Mouse (Mus musculus) ES-Bruce4 (cell line): Measurements from ENCODE around the gene Os9. TPM values are rescaled to one million over a fixed set of nuclear protein-coding genes. Genes with fewer than 3 reads are reported as not detected.

Experiments used
- H3K27ac ChIP-seq: 2 replicates; pipeline ENCODE4 v1.5.1; 2012; ENCODE audit warnings: low read length, inconsistent platforms; ENCODE audit not compliant: insufficient read depth
- H3K27me3 ChIP-seq: 2 replicates; pipeline ENCODE4 v1.6.1; 2012; ENCODE audit warnings: mild to moderate bottlenecking, low read length, inconsistent platforms; ENCODE audit not compliant: control insufficient read depth, poor library complexity, insufficient read depth, severe bottlenecking
- H3K36me3 ChIP-seq: 2 replicates; pipeline ENCODE4 v1.6.1; 2012; ENCODE audit warnings: inconsistent platforms, mild to moderate bottlenecking, low read length, moderate library complexity; ENCODE audit not compliant: control insufficient read depth, poor library complexity, insufficient read depth, severe bottlenecking
- H3K4me1 ChIP-seq: one replicate; pipeline ENCODE4 v1.8.1; 2011; ENCODE audit warnings: low read length; ENCODE audit not compliant: control insufficient read depth, insufficient read depth
- H3K4me3 ChIP-seq: 2 replicates; pipeline ENCODE4 v1.5.1; 2011; ENCODE audit warnings: low read depth, mild to moderate bottlenecking, low read length
- H3K9ac ChIP-seq: 2 replicates; pipeline ENCODE4 v1.6.1; 2012; ENCODE audit warnings: low read depth, mild to moderate bottlenecking, inconsistent platforms; ENCODE audit not compliant: poor library complexity, severe bottlenecking
- H3K9me3 ChIP-seq: replicated peaks from 2 replicates; pipeline ENCODE4 v1.6.1; 2012; ENCODE audit warnings: mild to moderate bottlenecking, low read length, inconsistent platforms; ENCODE audit not compliant: control insufficient read depth, poor library complexity, insufficient read depth, severe bottlenecking
- CTCF ChIP-seq: IDR thresholded peaks from one replicate; pipeline ENCODE4 v1.8.1; 2011; ENCODE audit warnings: low read depth, low read length
- EP300 ChIP-seq: IDR thresholded peaks from 2 replicates; pipeline ENCODE4 v1.6.1; 2011; ENCODE audit warnings: low read depth, low read length; ENCODE audit not compliant: insufficient read depth
- POLR2A ChIP-seq: IDR thresholded peaks from one replicate; pipeline ENCODE4 v1.8.1; 2011; ENCODE audit warnings: low read length; ENCODE audit not compliant: insufficient read depth
- polyA plus RNA-seq: library from polyadenylated mRNA; stranded (reverse); fragments of >200 nt; gene quantifications from 2 replicates; pipeline ENCODE4 v1.2.4, GENCODE M21; 2011; ENCODE audit warnings: low read depth; ENCODE audit not compliant: missing spikeins, insufficient read depth, insufficient read length

Os9 gene
- polyA plus RNA-seq, 1 experiment, result 16.7 TPM

DNA sequence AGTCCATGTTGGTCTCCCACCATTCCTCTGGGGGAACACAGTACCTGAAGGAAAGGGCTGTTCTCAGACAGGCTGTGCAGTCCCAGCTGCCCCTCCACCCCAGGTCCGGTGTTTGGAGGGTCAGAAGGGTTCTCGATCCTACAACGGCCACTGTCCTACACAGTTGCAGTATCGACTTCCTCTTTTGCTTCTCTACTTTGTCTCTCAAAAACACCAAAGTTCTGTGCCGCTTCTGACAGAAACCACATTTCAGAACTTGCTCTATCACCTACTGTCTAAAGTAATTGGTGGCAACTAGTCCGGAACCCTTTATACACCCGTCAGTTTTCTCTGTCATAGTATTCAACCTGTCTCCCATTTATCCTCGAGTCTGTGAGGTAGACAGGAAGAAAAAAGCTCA, 65.5 kb downstream of the Os9 start:
- no peak overlapping the region for H3K4me3 ChIP-seq
- no peak overlapping the region for H3K27ac ChIP-seq
- H3K4me1 ChIP-seq, result no peaks in the 10 kb centered on the region
- no peak for TF ChIP-seq POLR2A
- TF ChIP-seq EP300, result no peak
- TF ChIP-seq CTCF, result no peak
- no peaks in the 10 kb centered on the region for H3K9me3 ChIP-seq
- no peak overlapping the region for H3K9ac ChIP-seq
- H3K36me3 ChIP-seq, result peaks cover 5% of the 10 kb centered on the region
- H3K27me3 ChIP-seq, result no peaks in the 10 kb centered on the region

DNA sequence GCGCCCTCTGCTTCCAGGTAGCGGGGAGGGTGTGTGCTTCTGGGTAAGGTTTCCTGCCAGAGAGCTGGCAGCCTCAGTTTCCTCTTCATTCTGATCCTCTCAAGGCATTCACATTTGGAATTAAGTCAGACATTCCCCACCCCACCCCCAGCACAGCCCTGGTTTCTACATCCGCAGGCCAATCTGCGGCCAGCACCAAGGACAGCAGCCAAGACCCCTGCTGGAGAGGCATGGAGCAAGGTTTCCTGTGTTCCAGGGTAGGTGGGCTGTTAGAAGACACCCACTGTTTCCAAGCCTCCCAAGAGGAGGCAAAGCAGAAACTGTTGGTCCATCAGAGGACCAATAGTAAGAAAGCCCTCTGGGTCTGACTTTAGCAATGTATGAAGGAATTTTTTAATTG, 66.3 kb downstream of the Os9 start:
- no peaks in the 10 kb centered on the region for H3K4me1 ChIP-seq
- H3K36me3 ChIP-seq, result peaks cover 5% of the 10 kb centered on the region
- H3K9me3 ChIP-seq, result no peaks in the 10 kb centered on the region
- H3K27ac ChIP-seq, result no peak overlapping the region
- no peaks in the 10 kb centered on the region for H3K27me3 ChIP-seq
- no peak overlapping the region for H3K9ac ChIP-seq
- TF ChIP-seq EP300, result no peak
- peak; percentile 8 for TF ChIP-seq CTCF
- H3K4me3 ChIP-seq, result no peak overlapping the region

DNA sequence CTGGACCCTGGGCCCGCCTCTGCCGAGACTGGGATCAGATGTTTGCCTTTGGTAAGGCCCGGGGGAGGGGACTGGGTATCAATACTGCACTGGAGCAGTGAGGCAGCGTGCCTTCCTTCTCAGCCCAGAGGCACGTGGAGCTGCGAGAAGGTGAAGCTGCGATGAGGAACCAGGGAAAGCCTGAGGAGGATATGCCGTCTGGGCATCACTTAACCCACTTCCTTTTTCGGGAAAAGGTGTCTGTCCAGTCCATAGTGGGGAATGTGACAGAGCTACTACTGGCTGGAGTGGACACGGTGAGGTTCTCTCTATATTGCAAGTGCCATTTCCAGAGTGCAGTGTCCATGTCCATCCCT, 70.8 kb downstream of the Os9 start:
- H3K9me3 ChIP-seq, result no peaks in the 10 kb centered on the region
- H3K4me3 ChIP-seq, result no peak overlapping the region
- H3K9ac ChIP-seq, result no peak overlapping the region
- TF ChIP-seq EP300 (no peak), CTCF (no peak), POLR2A (no peak)
- no peaks in the 10 kb centered on the region for H3K4me1 ChIP-seq
- H3K27me3 ChIP-seq, result no peaks in the 10 kb centered on the region
- H3K36me3 ChIP-seq, result no peaks in the 10 kb centered on the region
- H3K27ac ChIP-seq, result no peak overlapping the region

GRCm38 (mm10) chr10:127049395-127050118, 71.4 kb downstream of the Os9 start:
- H3K36me3 ChIP-seq, result 0 out of 2 replicates have a peak, but pooled peaks cover 2% of the 10 kb centered on the region
- no peak overlapping the region for H3K27ac ChIP-seq
- no peaks in the 10 kb centered on the region for H3K27me3 ChIP-seq
- TF ChIP-seq POLR2A (no peak), CTCF (peak; percentile 61), EP300 (no peak)
- H3K9me3 ChIP-seq, result no peaks in the 10 kb centered on the region
- H3K9ac ChIP-seq, result peak overlapping the region; percentile 7
- peak overlapping the region; percentile 44 for H3K4me3 ChIP-seq
- no peaks in the 10 kb centered on the region for H3K4me1 ChIP-seq

DNA sequence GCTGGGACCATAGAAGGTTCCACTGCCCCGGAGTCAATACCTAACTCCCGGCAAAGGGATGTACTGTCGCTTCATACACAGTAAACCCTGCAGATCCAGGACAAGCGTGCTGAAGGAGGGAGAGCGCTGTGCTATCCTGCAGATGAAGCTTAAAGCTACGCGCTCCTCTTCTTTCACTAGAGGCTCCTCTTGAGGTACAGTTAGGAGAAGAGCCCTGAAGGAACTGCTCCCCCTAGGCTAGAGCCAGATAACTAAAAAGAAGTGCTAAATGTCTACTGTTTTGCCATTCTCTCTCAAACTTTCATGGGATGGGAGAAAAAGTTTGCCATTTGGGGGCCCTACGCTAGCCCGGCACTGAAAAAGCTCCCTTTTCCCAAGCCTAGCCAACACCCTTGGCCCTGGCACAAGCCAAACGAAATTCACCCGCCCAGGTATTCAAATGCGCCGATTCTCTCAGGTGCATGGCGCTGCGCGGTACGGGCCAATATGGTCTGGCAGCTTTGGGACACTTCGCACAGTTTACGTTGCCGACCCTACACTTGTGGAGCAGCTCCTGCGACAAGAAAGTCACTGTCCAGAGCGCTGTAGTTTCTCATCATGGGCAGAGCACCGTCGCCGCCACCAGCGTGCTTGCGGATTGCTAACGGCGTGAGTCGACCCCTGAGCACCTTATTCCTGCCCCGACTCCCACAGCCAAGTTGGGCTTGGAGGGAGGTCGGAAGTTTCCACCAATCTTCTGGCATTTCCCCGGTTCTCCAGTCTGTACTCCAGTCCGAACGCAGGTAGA, 72.1 kb downstream of the Os9 start:
- TF ChIP-seq EP300 (no peak), POLR2A (no peak), CTCF (no peak)
- no peaks in the 10 kb centered on the region for H3K27me3 ChIP-seq
- H3K4me3 ChIP-seq, result peak overlapping the region; percentile 44
- no peak overlapping the region for H3K27ac ChIP-seq
- peak overlapping the region; percentile 7 for H3K9ac ChIP-seq
- no peaks in the 10 kb centered on the region for H3K4me1 ChIP-seq
- H3K9me3 ChIP-seq, result no peaks in the 10 kb centered on the region
- 0 out of 2 replicates have a peak, but pooled peaks cover 4% of the 10 kb centered on the region for H3K36me3 ChIP-seq

DNA sequence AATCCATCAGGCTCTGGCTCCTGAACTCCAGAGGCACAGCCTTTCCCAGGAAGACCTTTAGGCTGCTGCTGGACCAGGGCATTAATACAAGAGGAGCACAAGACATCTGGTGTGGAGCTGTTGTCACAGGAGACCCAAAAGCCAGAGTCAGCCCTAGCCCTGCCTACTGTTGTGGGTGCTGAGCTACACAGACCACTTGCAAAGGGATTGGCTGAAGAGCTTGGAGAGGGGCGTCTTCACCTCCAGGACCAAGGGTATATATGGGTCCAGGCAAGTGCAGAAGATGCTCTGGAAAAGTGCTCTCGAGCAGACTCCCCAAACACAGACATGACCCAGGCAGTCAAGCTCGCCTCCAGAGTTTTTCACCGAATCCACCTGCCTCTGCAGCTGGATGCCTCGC, 73.0 kb downstream of the Os9 start, which contains the start of gene Cyp27b1:
Cyp27b1 (plus strand) TSS at position 297 of the 400 bp plus-strand sequence.
- H3K27me3 ChIP-seq, result no peaks in the 10 kb centered on the region
- no peaks in the 10 kb centered on the region for H3K9me3 ChIP-seq
- 0 out of 2 replicates have a peak, but pooled peaks cover 4% of the 10 kb centered on the region for H3K36me3 ChIP-seq
- peak within 1 kb of the TSS; percentile 7 for H3K9ac ChIP-seq
- H3K4me3 ChIP-seq, result peak within 1 kb of the TSS; percentile 44
- TF ChIP-seq POLR2A, result no peak
- no peak for TF ChIP-seq CTCF
- no peak for TF ChIP-seq EP300
- H3K4me1 ChIP-seq, result no peaks in the 10 kb centered on the region
- H3K27ac ChIP-seq, result no peak within 1 kb of the TSS

Other genes with a start within 250 kb of the Os9 start
- 10.2 and 14.3 TPM in 2 replicates for gene Atp23, start 219.8 kb downstream of the Os9 start, polyA plus RNA-seq
- 60.9 and 62.0 TPM in 2 replicates for gene Ctdsp2, start 142.4 kb downstream of the Os9 start, polyA plus RNA-seq
- 0.19 and 0.78 TPM in 2 replicates for gene Avil, start 120.4 kb downstream of the Os9 start, polyA plus RNA-seq
- gene Tsfm, start 90.3 kb downstream of the Os9 start, polyA plus RNA-seq, result 40.6 and 47.9 TPM in 2 replicates
- 20.2 and 22.8 TPM in 2 replicates for gene Mettl1, start 79.7 kb downstream of the Os9 start, polyA plus RNA-seq
- gene Eef1akmt3, start 79.6 kb downstream of the Os9 start, polyA plus RNA-seq, result 0.41 and 0.51 TPM in 2 replicates
- 0.42 TPM in 1 of 2 replicates, not detected in the other for gene Cyp27b1, start 72.9 kb downstream of the Os9 start, polyA plus RNA-seq
- gene March9, start 60.9 kb downstream of the Os9 start, polyA plus RNA-seq, result 8.8 and 9.5 TPM in 2 replicates
- 619 and 675 TPM in 2 replicates for gene Cdk4, start 57.6 kb downstream of the Os9 start, polyA plus RNA-seq
- 71.0 and 75.9 TPM in 2 replicates for gene Tspan31, start 50.9 kb downstream of the Os9 start, polyA plus RNA-seq
- 0.72 and 0.85 TPM in 2 replicates for gene Agap2, start 45.8 kb downstream of the Os9 start, polyA plus RNA-seq
- gene B4galnt1, start 44.1 kb upstream of the Os9 start, polyA plus RNA-seq, result 7.7 and 9.5 TPM in 2 replicates
- gene Slc26a10, start 59.5 kb upstream of the Os9 start, polyA plus RNA-seq, result 24.6 and 35.2 TPM in 2 replicates
- gene Arhgef25, start 69.0 kb upstream of the Os9 start, polyA plus RNA-seq, result 50.9 and 54.3 TPM in 2 replicates
- gene Dtx3, start 74.6 kb upstream of the Os9 start, polyA plus RNA-seq, result 49.8 and 50.8 TPM in 2 replicates
- gene Pip4k2c, start 90.5 kb upstream of the Os9 start, polyA plus RNA-seq, result 36.7 and 39.2 TPM in 2 replicates
- 7.3 and 8.0 TPM in 2 replicates for gene Kif5a, start 142.2 kb upstream of the Os9 start, polyA plus RNA-seq
- gene Dctn2, start 145.2 kb upstream of the Os9 start, polyA plus RNA-seq, result 124 and 125 TPM in 2 replicates
- 26.2 and 26.7 TPM in 2 replicates for gene Mbd6, start 167.9 kb upstream of the Os9 start, polyA plus RNA-seq
- gene Mars, start 190.7 kb upstream of the Os9 start, polyA plus RNA-seq, result 129 and 136 TPM in 2 replicates
- gene Arhgap9, start 200.8 kb upstream of the Os9 start, polyA plus RNA-seq, result 8.5 and 9.1 TPM in 2 replicates
- 19.8 and 21.4 TPM in 2 replicates for gene Gli1, start 220.8 kb upstream of the Os9 start, polyA plus RNA-seq
- gene Inhbe, start 233.3 kb upstream of the Os9 start, polyA plus RNA-seq, result not detected in 2 replicates
- gene Inhbc, start 249.3 kb upstream of the Os9 start, polyA plus RNA-seq, result not detected in 2 replicates